Mouse (Mus musculus): ENCODE measurements at regions not wholly inside any gene's neighbourhood (a gene's known extent, or its start where the extent isn't known, plus 50 kb on each side); places are given as distances from the start of the nearest gene placed in this dataset.

- TF ChIP-seq EP300 (IDR thresholded peaks at IDR 0.05; ENCODE audit: low read depth) (no peak), CTCF (IDR thresholded peaks at IDR 0.05; ENCODE audit: low read depth) (no peak)
Observed at GRCm38 (mm10) chr17:85886237-85886636, 198.2 kb upstream of the Six2 start.
